Mouse (Mus musculus) ovary, postnatal 36 days (tissue): ENCODE data around the gene Sestd1.

ENCODE experiments used
- DNase-seq: peaks from one replicate; pipeline ENCODE4 v3.0.0; 2022; ENCODE audit warnings: low spot score, mixed read lengths

Sestd1 gene

DNA sequence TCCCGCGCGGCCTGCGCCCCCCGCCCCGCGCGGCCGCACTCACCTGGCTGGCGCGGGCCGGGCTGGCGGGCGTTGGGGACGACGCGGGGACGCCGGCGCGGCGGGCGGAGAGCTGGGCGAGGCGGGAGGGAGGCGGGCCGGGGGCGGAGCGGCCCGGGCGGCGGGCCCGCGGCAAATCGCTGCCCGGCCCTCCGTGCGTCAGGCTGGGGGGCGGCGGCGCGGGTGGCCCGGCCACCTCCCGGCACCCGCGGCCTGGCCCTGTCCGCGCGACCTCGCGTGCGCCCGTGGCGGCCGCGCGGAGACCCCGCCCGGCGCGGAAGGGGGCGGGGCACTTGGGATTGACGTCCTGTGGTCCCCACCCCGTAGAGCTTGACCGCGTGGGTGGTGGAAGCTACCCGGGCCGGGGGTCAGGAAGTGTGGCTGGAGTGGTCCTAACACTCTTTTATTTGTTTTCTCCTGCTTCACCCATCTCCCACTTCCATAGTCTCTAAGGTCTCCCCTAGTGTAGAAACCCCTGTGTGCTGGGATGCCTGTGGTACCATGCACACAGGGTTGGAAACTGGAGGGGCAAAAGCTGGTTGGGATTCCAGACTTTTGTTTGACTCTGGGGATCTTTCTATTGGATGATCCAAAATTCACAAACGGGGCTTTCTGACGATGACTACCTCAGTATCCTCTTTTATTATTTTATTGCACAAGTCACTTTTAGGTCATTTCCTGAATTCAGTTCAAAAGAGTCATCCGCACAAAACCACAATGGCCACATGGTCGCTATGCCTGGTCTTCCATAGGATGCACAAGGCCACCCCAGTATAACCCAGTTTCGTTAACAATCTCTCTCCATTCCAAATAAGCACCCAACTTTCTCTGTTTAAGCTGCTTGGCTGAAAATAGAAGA is at the start of gene Sestd1:
Gene Sestd1 (minus strand): TSS at position 81 of the 898 bp plus-strand sequence.
- peak; percentile 73 for DNase-seq

GRCm38 (mm10) chr2:77327246-77327645 is 46.9 kb upstream of the Sestd1 start:
- DNase-seq = no peak

GRCm38 (mm10) chr2:77323739-77324138 is 43.3 kb upstream of the Sestd1 start:
- no peak for DNase-seq

- DNase-seq = no peak
These were observed 42.8 kb upstream of the Sestd1 start for GRCm38 (mm10) chr2:77323156-77323555.

DNA sequence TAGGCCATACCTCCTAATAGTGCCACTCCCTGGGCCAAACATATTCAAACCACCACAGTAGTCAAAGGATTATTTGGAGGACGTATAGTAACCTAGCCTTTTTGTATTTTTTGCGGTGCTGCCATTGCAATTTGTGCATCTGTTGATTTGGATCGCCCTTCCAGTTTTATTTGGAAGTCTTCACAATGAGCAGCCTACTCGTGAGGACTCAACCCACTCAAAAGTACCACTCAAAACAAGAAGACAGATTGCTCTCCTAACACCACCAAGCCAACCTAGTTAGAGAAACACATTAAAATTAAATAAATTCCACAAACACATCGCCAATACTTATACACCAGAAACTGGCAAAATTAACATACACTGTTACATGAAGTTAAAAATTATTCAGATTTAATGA is 38.8 kb upstream of the Sestd1 start:
- no peak for DNase-seq

GRCm38 (mm10) chr2:77316961-77317360 is 36.6 kb upstream of the Sestd1 start:
- DNase-seq = no peak

- no peak for DNase-seq
These were observed 33.5 kb upstream of the Sestd1 start for GRCm38 (mm10) chr2:77313846-77314245.

GRCm38 (mm10) chr2:77312616-77313015 is 32.2 kb upstream of the Sestd1 start:
- no peak for DNase-seq

- DNase-seq = peak; percentile 53
These were observed 28.9 kb upstream of the Sestd1 start for GRCm38 (mm10) chr2:77309313-77309712.

DNA sequence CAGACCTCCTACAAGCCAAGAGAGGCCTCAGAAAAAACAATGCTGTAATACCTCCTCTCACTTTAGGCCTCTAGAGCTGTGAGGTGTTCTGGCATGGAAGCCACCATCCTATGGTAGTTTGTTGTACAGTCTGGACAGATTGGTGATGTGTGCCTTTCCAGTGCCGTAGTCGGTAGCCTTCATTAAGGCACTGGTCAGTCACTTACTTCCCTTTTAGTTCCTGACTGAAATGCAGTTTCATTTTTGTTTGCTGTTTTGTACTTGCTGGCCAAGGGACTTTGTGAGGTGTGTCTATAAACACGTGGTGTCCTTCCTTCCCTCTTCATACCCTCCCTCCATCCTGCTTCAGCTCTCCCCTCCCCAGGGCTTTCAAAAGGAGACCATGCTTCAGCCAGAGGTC is 24.1 kb upstream of the Sestd1 start:
- DNase-seq = no peak

DNA sequence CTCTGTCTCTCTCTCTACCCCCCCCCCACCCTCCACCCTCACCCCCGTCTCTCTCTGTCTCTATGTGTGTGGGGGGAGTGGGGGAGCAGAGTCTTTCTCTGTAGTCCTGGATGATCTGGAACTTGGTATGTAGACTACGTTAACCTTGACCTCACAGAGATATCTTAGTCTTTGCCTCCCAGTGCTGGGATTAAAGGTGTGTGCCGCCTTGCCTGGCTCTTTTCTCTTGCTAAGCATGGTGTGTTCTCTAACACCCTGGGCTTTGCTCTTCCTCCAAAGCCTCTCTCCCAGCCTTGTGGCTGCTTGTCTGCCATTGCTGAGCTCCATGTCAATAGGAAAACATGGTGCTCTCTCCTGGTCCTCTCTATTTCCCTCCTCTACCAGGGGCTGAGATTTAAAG is 23.3 kb upstream of the Sestd1 start:
- no peak for DNase-seq

DNA sequence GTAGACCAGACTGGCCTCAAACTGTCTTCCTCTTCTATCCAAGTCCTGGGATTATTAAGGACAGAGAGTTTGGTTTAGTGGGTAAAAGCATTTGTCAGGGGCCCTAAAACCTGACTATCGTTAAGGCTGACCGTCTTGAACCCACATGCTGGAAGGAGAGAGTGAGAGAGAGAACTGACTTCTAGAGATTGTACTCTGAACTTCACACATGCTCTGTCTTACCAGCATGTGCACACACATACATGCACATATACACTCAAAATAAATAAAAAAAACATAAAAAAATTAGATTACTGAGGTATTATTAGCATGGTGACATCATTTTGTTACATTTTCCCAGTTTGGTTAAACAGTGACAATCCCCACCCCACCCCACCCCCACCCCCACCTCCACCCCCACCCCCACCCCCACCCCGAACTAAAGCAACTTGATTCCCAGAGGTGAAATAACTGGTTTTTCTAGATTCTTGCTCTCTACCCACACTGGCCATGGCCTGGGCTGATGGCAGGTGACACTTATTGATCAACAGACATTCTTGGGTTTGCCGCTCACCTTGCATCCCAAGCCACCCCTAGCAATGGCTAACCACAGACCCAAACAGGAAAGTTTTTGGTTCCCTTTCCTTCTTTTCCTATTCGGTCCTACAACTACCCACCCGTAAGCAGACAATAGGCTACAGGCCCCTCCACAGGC is 22.4 kb upstream of the Sestd1 start:
- no peak for DNase-seq

DNA sequence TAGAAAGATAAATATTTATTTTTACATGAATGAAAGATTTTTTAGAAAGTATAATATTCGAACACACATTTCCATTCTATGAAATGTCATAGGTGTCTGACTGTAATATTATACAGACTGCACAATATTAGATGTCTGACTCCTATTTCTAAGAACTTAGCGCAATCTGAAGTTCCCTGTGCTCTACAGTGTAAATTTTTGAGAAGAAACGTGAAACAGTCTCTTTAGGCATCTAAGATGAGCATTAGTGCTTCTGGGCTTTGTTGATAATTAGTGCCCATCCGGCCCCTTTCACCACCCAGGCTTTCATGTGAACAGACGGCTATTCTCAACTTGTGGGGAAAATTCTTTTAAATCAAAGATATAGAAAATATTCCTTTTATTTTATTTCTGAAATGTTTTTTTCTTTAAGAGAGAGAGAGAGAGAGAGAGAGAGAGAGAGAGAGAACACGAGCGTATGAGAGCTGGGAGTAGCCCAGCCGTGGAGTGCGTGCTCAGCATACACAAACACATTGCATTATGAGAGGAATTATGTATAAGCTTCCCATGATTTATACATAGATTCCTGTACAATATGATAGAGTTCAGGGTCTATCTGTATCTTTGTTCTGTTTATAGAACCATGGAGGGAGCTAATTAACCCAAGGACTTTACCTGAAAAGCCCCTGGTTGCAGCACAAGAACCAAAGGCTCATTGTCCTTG is 21.4 kb upstream of the Sestd1 start:
- no peak for DNase-seq

GRCm38 (mm10) chr2:77289701-77290100 is 9.3 kb upstream of the Sestd1 start:
- no peak for DNase-seq

DNA sequence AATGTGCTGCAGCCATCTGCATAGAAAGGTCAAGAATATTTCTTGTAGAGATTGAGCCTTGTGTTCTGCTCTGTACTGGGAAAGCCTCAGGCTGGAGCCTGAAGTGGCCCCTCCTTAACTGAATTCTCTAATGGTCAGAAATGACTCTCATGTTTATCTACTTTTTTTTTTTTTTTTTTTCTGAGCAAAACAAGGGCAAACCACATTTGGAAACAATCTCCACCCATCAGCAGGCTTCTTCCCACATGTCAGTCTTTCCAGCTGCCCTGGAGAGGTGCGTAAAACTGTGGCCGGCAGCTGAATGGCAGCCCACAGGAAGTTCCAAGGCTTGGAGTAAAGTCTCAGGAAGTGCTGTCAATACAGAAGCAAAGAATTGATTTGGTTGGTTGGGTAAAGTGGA is 6.4 kb upstream of the Sestd1 start:
- DNase-seq = no peak

DNA sequence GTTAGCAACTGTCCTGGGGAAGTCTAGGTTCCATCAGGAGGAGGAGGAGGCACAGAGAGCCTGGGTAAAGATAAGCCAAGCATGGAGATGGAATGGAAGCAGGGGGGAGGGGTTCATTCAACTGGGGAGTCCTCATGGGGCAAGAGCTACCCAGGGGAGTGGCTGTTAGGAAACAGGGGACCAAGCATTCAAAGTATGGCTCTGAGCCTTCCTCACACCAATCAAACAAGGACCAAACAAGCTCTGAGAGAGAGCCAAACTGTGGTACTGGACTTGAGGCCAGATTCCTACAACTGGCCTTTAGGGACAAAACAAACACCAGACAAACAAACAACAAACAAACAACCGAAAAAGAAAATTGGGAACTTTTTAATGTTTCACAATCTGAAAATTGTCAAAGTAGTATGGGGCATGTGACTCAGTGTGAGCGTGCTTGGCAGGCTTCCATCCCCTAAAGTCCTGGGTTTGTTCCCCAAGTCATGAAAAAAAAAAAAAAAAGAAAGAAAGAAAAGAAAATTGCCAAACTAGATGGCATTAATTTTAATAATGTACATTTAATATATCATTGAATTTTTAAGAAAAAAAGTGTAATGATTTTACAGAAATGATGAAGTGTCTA is 4.0 kb upstream of the Sestd1 start:
- no peak for DNase-seq

DNA sequence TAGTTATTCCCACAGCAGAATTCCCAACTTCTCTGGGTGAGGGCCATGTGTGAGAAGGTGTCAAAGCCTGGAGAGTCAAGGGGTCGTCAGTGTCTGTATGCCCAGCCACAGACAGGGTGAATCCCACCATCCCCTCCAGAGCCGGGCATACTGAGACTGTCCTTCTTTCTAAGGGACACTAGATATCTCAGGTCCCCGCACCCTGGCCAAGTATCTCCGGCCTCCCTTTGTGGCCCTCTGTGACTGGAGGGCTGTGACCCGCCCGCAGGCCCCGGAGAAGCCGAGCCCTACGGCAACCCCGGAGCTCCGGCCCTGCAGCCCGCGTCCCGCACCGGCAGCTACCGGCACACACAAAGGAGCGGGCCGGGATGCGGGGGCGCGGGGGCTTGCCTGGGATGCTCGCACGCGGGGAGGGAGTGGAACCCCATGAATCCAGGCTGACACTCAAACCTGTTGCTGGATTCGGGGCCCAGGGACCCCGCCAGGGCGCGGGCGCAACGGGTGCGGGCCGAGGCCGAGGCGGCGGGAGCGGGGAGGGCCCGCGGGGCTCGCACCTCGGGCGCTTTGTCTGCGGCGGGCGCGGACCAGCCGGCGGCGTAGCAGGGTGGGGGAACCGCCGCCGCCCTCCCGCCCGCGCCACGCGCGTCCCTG is 406 bp downstream of the Sestd1 start:
- DNase-seq = no peak

GRCm38 (mm10) chr2:77277272-77277671 is 3.1 kb downstream of the Sestd1 start:
- DNase-seq = no peak

GRCm38 (mm10) chr2:77275851-77276250 is 4.5 kb downstream of the Sestd1 start:
- DNase-seq = no peak

GRCm38 (mm10) chr2:77274976-77275641 is 5.3 kb downstream of the Sestd1 start:
- DNase-seq = no peak

GRCm38 (mm10) chr2:77272953-77273352 is 7.4 kb downstream of the Sestd1 start:
- DNase-seq = no peak
